Mouse (Mus musculus): ENCODE measurements around the gene Nfix. TPM values are rescaled to one million over a fixed set of nuclear protein-coding genes. Genes with fewer than 3 reads are reported as not detected.

Gene Nfix
- 0.58 and 0.89 TPM in 2 replicates for total RNA-seq (2012; rRNA removed)

DNA sequence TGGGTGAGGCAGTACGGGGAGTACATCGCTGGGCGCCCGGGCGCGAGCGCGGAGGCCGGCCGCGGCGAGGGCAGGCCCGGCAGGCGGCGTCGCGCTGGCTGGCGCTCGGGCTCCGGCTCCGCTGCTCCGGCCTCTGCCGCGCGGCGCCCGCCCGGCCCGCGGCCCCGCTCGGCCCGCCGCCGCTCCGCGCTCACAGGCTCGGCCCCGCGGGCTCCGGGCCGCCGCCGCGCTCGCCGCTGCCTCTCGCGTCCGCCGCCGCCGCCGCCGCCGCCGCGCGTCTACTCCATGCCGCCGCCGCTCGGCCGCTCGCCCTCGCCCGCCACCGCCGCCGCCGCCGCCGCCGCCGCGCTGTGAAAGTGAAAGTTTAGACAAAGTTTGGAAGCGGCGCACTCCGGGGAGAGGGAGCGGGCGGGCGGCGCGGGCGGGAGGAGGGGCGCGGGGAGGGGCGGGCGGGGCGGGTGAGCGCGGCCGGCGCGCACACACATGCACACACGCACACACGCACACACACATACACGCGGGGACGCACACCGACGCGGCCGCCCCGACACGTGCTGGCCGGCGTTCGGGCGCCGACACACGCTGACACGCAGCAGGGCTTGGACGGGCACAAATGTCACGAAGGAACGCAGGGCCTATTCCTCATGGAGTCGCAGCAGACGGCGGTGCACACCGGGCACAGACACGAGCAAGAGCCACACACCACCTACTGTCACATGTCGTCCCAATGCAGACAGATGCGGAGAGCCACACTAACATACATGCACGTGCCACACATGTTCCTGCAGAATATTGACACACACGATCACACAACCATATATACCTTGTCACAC, at the start of gene Nfix:
TSS of gene Nfix (minus strand) at position 346 of the 833 bp plus-strand sequence.
- Histone ChIP-seq H3K27ac (ENCODE audit: insufficient read depth, low read depth, low read length, poor library complexity, severe bottlenecking) (no peak within 1 kb of the TSS), H3K9ac (ENCODE audit: insufficient read depth, low read depth, low read length, poor library complexity, severe bottlenecking) (peak within 1 kb of the TSS; percentile 69), H3K36me3 (ENCODE audit: control insufficient read depth, insufficient read depth, low read length, poor library complexity, severe bottlenecking) (no peaks in the 10 kb centered on the region), H3K9me3 (ENCODE audit: control insufficient read depth, insufficient read depth, low read depth, low read length) (no peaks in the 10 kb centered on the region), H3K4me3 (ENCODE audit: insufficient read depth in 1 of 2, low read depth in 1 of 2, low read length in 2 of 2, poor library complexity in 1 of 2, severe bottlenecking in 1 of 2) (peak within 1 kb of the TSS; percentile 60 to 79), H3K4me1 (ENCODE audit: control insufficient read depth in 2 of 2, insufficient read depth in 2 of 2, low read length in 2 of 2, poor library complexity in 1 of 2) (no peaks in the 10 kb centered on the region)
- in situ Hi-C loops (cut with MboI; ENCODE audit: low sequenced_read_pairs in 2 of 2, unreplicated experiment in 2 of 2) = no loop called here
- no peak for DNase-seq (ENCODE audit: low read depth, low spot score)
- no peak for TF ChIP-seq ZC3H11A (IDR thresholded peaks at IDR 0.05; ENCODE audit: borderline replicate concordance, low read depth, low read length)
- TF ChIP-seq ZNF384 (IDR thresholded peaks at IDR 0.05; ENCODE audit: low read depth, low read length) = no peak
- TF ChIP-seq HCFC1 (IDR thresholded peaks at IDR 0.05; ENCODE audit: borderline replicate concordance, insufficient read depth, low read length) = no peak
- no peak for TF ChIP-seq MAFK (IDR thresholded peaks at IDR 0.05; ENCODE audit: insufficient read depth, low read depth, low read length)
- no peak for TF ChIP-seq CHD2 (IDR thresholded peaks at IDR 0.05; ENCODE audit: low read depth, low read length)

GRCm38 (mm10) chr8:84847684-84848435, 47.7 kb upstream of the Nfix start:
- no peak for DNase-seq (ENCODE audit: low read depth, low spot score)
- Histone ChIP-seq H3K4me3 (ENCODE audit: insufficient read depth in 1 of 2, low read depth in 1 of 2, low read length in 2 of 2, poor library complexity in 1 of 2, severe bottlenecking in 1 of 2) (peak overlapping the region; percentile 72 to 76), H3K9me3 (ENCODE audit: control insufficient read depth, insufficient read depth, low read depth, low read length) (no peaks in the 10 kb centered on the region), H3K9ac (ENCODE audit: insufficient read depth, low read depth, low read length, poor library complexity, severe bottlenecking) (peak overlapping the region; percentile 89; the same call in 1 of the 2 replicates), H3K27ac (ENCODE audit: insufficient read depth, low read depth, low read length, poor library complexity, severe bottlenecking) (peak overlapping the region; percentile 89), H3K4me1 (ENCODE audit: control insufficient read depth in 2 of 2, insufficient read depth in 2 of 2, low read length in 2 of 2, poor library complexity in 1 of 2) (peaks cover 6 to 13% of the 10 kb centered on the region in 2 experiments; a peak in 2 of 4 replicates), H3K36me3 (ENCODE audit: control insufficient read depth, insufficient read depth, low read length, poor library complexity, severe bottlenecking) (peaks cover 25% of the 10 kb centered on the region)
- no peak for TF ChIP-seq HCFC1 (IDR thresholded peaks at IDR 0.05; ENCODE audit: borderline replicate concordance, insufficient read depth, low read length)
- in situ Hi-C loops (cut with MboI; ENCODE audit: low sequenced_read_pairs in 2 of 2, unreplicated experiment in 2 of 2) = no loop called here

- in situ Hi-C loops (cut with MboI; ENCODE audit: low sequenced_read_pairs in 2 of 2, unreplicated experiment in 2 of 2) = no loop called here
- Histone ChIP-seq H3K4me1 (ENCODE audit: control insufficient read depth in 2 of 2, insufficient read depth in 2 of 2, low read length in 2 of 2, poor library complexity in 1 of 2) (peaks cover 6 to 13% of the 10 kb centered on the region in 2 experiments; a peak in 2 of 4 replicates), H3K27ac (ENCODE audit: insufficient read depth, low read depth, low read length, poor library complexity, severe bottlenecking) (peak within 1 kb of the TSS; percentile 89), H3K9me3 (ENCODE audit: control insufficient read depth, insufficient read depth, low read depth, low read length) (no peaks in the 10 kb centered on the region), H3K36me3 (ENCODE audit: control insufficient read depth, insufficient read depth, low read length, poor library complexity, severe bottlenecking) (peaks cover 35% of the 10 kb centered on the region), H3K4me3 (ENCODE audit: insufficient read depth in 1 of 2, low read depth in 1 of 2, low read length in 2 of 2, poor library complexity in 1 of 2, severe bottlenecking in 1 of 2) (peak within 1 kb of the TSS; percentile 77 to 83), H3K9ac (ENCODE audit: insufficient read depth, low read depth, low read length, poor library complexity, severe bottlenecking) (peak within 1 kb of the TSS; percentile 89)
- TF ChIP-seq HCFC1 (IDR thresholded peaks at IDR 0.05; ENCODE audit: borderline replicate concordance, insufficient read depth, low read length) (peak; percentile 4; the same call in 1 of the 2 replicates), CHD2 (IDR thresholded peaks at IDR 0.05; ENCODE audit: low read depth, low read length) (peak; percentile 87), MAFK (IDR thresholded peaks at IDR 0.05; ENCODE audit: insufficient read depth, low read depth, low read length) (no peak), ZNF384 (IDR thresholded peaks at IDR 0.05; ENCODE audit: low read depth, low read length) (no peak), ZC3H11A (IDR thresholded peaks at IDR 0.05; ENCODE audit: borderline replicate concordance, low read depth, low read length) (no peak)
- peak; percentile 98 for DNase-seq (ENCODE audit: low read depth, low spot score)
Measured at GRCm38 (mm10) chr8:84846722-84847572, 46.8 kb upstream of the Nfix start, which contains the start of gene Calr. Gene Calr (minus strand): TSS chr8:84846934.

DNA sequence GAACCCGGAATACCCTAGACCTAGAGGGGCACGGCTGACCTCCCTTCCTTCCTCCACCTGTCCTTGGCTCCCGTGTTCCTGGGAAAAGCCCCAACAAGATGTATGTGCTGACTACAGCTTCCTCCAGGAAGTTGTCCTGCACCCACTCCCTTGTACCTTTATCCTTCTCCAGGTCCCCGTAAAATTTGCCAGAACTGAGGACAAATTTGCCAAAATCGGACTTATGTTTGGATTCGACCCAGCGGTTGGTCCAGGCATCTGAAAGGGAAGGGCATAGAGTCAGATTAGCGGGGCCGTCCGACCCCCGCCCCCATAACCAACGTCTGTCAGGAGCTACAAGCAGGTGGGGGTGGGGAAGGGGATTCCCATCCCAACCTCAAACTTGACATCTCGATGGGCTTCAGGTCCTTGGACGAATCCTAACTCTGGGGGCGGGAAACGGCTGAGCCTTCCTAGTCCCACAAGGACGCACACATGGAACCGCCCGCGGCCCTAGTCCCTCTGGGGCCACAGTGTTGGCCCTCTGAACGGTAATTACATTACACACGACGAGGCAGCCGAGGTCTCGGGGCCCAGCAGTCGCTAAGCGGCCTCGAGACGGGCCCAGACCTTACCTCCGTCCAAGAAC, 46.1 kb upstream of the Nfix start:
- Histone ChIP-seq H3K9ac (ENCODE audit: insufficient read depth, low read depth, low read length, poor library complexity, severe bottlenecking) (peak overlapping the region; percentile 88), H3K9me3 (ENCODE audit: control insufficient read depth, insufficient read depth, low read depth, low read length) (no peaks in the 10 kb centered on the region), H3K36me3 (ENCODE audit: control insufficient read depth, insufficient read depth, low read length, poor library complexity, severe bottlenecking) (peaks cover 36% of the 10 kb centered on the region), H3K4me1 (ENCODE audit: control insufficient read depth in 2 of 2, insufficient read depth in 2 of 2, low read length in 2 of 2, poor library complexity in 1 of 2) (peaks cover 6 to 13% of the 10 kb centered on the region in 2 experiments; a peak in 2 of 4 replicates), H3K4me3 (ENCODE audit: insufficient read depth in 1 of 2, low read depth in 1 of 2, low read length in 2 of 2, poor library complexity in 1 of 2, severe bottlenecking in 1 of 2) (peak overlapping the region; percentile 77 to 83), H3K27ac (ENCODE audit: insufficient read depth, low read depth, low read length, poor library complexity, severe bottlenecking) (peak overlapping the region; percentile 25)
- in situ Hi-C loops (cut with MboI; ENCODE audit: low sequenced_read_pairs in 2 of 2, unreplicated experiment in 2 of 2) = no loop called here
- no peak for DNase-seq (ENCODE audit: low read depth, low spot score)
- TF ChIP-seq CHD2 (IDR thresholded peaks at IDR 0.05; ENCODE audit: low read depth, low read length) = no peak
- no peak for TF ChIP-seq MAFK (IDR thresholded peaks at IDR 0.05; ENCODE audit: insufficient read depth, low read depth, low read length)
- no peak for TF ChIP-seq ZNF384 (IDR thresholded peaks at IDR 0.05; ENCODE audit: low read depth, low read length)
- no peak for TF ChIP-seq HCFC1 (IDR thresholded peaks at IDR 0.05; ENCODE audit: borderline replicate concordance, insufficient read depth, low read length)
- no peak for TF ChIP-seq ZC3H11A (IDR thresholded peaks at IDR 0.05; ENCODE audit: borderline replicate concordance, low read depth, low read length)

Data from ES-E14 (cell line).